Mouse (Mus musculus): ENCODE measurements at regions not wholly inside any gene's neighbourhood (a gene's known extent, or its start where the extent isn't known, plus 50 kb on each side); places are given as distances from the start of the nearest gene placed in this dataset.

GRCm38 (mm10) chr19:15851622-15852021, 95.5 kb downstream of the Psat1 start:
- DNase-seq (ENCODE audit: low spot score), result no peak

GRCm38 (mm10) chr19:15850722-15851121, 96.4 kb downstream of the Psat1 start:
- no peak for DNase-seq (ENCODE audit: low spot score)

GRCm38 (mm10) chr19:15849235-15849634, 97.9 kb downstream of the Psat1 start:
- DNase-seq (ENCODE audit: low spot score), result no peak

GRCm38 (mm10) chr19:15838327-15838726, 108.8 kb downstream of the Psat1 start:
- DNase-seq (ENCODE audit: low spot score), result no peak

- DNase-seq (ENCODE audit: low spot score), result no peak
These were observed 109.4 kb downstream of the Psat1 start for GRCm38 (mm10) chr19:15837715-15838175.

GRCm38 (mm10) chr19:15836956-15837714, 110.0 kb downstream of the Psat1 start:
- DNase-seq (ENCODE audit: low spot score), result no peak

GRCm38 (mm10) chr19:15836201-15836955, 110.8 kb downstream of the Psat1 start:
- no peak for DNase-seq (ENCODE audit: low spot score)

- DNase-seq (ENCODE audit: low spot score), result no peak
These were observed 116.8 kb downstream of the Psat1 start for GRCm38 (mm10) chr19:15830385-15830784.

- DNase-seq (ENCODE audit: low spot score), result no peak
These were observed 118.0 kb downstream of the Psat1 start for GRCm38 (mm10) chr19:15829158-15829557.

GRCm38 (mm10) chr19:15827990-15828705, 119.0 kb downstream of the Psat1 start:
- DNase-seq (ENCODE audit: low spot score), result no peak

GRCm38 (mm10) chr19:15827120-15827989, 119.8 kb downstream of the Psat1 start:
- no peak for DNase-seq (ENCODE audit: low spot score)

GRCm38 (mm10) chr19:15823688-15824371, 123.3 kb downstream of the Psat1 start:
- no peak for DNase-seq (ENCODE audit: low spot score)

GRCm38 (mm10) chr19:15820020-15820419, 127.1 kb downstream of the Psat1 start:
- DNase-seq (ENCODE audit: low spot score), result no peak

- DNase-seq (ENCODE audit: low spot score), result no peak
These were observed 132.0 kb downstream of the Psat1 start for GRCm38 (mm10) chr19:15815166-15815565.

GRCm38 (mm10) chr19:15809008-15809407, 138.1 kb downstream of the Psat1 start:
- DNase-seq (ENCODE audit: low spot score), result no peak

- no peak for DNase-seq (ENCODE audit: low spot score)
These were observed 139.5 kb downstream of the Psat1 start for GRCm38 (mm10) chr19:15807681-15808080.

- no peak for DNase-seq (ENCODE audit: low spot score)
These were observed 143.8 kb downstream of the Psat1 start for GRCm38 (mm10) chr19:15803131-15803889.

GRCm38 (mm10) chr19:15802641-15803040, 144.5 kb downstream of the Psat1 start:
- DNase-seq (ENCODE audit: low spot score), result no peak

GRCm38 (mm10) chr19:15801811-15802486, 145.2 kb downstream of the Psat1 start:
- peak; percentile 50 for DNase-seq (ENCODE audit: low spot score)
